In genomic region chr4:115767647-115768467, GRCm38 (mm10) we compare ENCODE assay signal across 18 mouse cellular contexts. TPM values are rescaled to one million over a fixed set of nuclear protein-coding genes. Genes with fewer than 3 reads are reported as not detected.
DNase-seq lines count a peak whose midpoint lies in the region; ATAC-seq and TF ChIP-seq lines count a peak whose summit lies in the region.
"Had no signal": no experiment of that assay in that cellular context is flagged by ENCODE, and none has a peak within 500 bp of the region (broad histone marks: within the 10 kb centered on the region; RNA-seq: fewer than 3 reads in every experiment).

No protein-coding gene starts in this region.

- H3K9me3 ChIP-seq in neural tube, embryonic 12.5 days: no peaks in the 10 kb centered on the region
- no peaks in the 10 kb centered on the region for H3K9me3 ChIP-seq in neural tube, embryonic 15.5 days (replicated peaks)
- no peaks in the 10 kb centered on the region for H3K9me3 ChIP-seq in forebrain, embryonic 14.5 days (replicated peaks; ENCODE audit: control insufficient read depth, low read length)
- H3K9me3 ChIP-seq: embryonic facial prominence, embryonic 15.5 days; forebrain, embryonic 13.5 days; heart, embryonic 15.5 days had no signal

- peaks cover 8% of the 10 kb centered on the region for H3K4me1 ChIP-seq in kidney, adult 2 months (ENCODE audit: control insufficient read depth, insufficient read depth, low read length)
- H3K4me1 ChIP-seq in neural tube, embryonic 12.5 days: peaks cover 8% of the 10 kb centered on the region; the same call in 1 of the 2 replicates
- H3K4me1 ChIP-seq in neural tube, embryonic 15.5 days: no peaks in the 10 kb centered on the region
- no peaks in the 10 kb centered on the region for H3K4me1 ChIP-seq in forebrain, embryonic 14.5 days (ENCODE audit: control insufficient read depth, insufficient read depth, low read length)
- H3K4me1 ChIP-seq: embryonic facial prominence, embryonic 15.5 days; forebrain, embryonic 13.5 days; heart, embryonic 15.5 days had no signal

- peak overlapping the region; percentile 28; the same call in 1 of the 2 replicates for H3K27ac ChIP-seq in kidney, adult 2 months (ENCODE audit: insufficient read depth, low read depth, low read length)
- H3K27ac ChIP-seq in neural tube, embryonic 12.5 days: no peak overlapping the region
- H3K27ac ChIP-seq in neural tube, embryonic 15.5 days (replicated peaks): no peak overlapping the region
- H3K27ac ChIP-seq in forebrain, embryonic 14.5 days (ENCODE audit: low read depth, low read length): no peak overlapping the region
- H3K27ac ChIP-seq: embryonic facial prominence, embryonic 15.5 days; forebrain, embryonic 13.5 days; gastrocnemius, adult 2 months; heart, embryonic 15.5 days had no signal

- no peak for TF ChIP-seq CTCF in kidney, adult 2 months (conservative IDR thresholded peaks at IDR 0.05; ENCODE audit: insufficient read depth, insufficient read length, low read depth, low read length)

- H3K9ac ChIP-seq in neural tube, embryonic 12.5 days: no peak overlapping the region
- H3K9ac ChIP-seq in neural tube, embryonic 15.5 days (replicated peaks): no peak overlapping the region
- H3K9ac ChIP-seq in forebrain, embryonic 14.5 days (ENCODE audit: low read length): no peak overlapping the region
- H3K9ac ChIP-seq: embryonic facial prominence, embryonic 15.5 days; forebrain, embryonic 13.5 days; heart, embryonic 15.5 days had no signal

- no peaks in the 10 kb centered on the region for H3K27me3 ChIP-seq in kidney, adult 2 months (replicated peaks; ENCODE audit: control insufficient read depth, insufficient read depth, low read length)
- no peaks in the 10 kb centered on the region for H3K27me3 ChIP-seq in neural tube, embryonic 12.5 days (replicated peaks)
- no peaks in the 10 kb centered on the region for H3K27me3 ChIP-seq in neural tube, embryonic 15.5 days (replicated peaks)
- no peaks in the 10 kb centered on the region for H3K27me3 ChIP-seq in forebrain, embryonic 14.5 days (replicated peaks; ENCODE audit: control insufficient read depth, insufficient read depth, low read length)
- H3K27me3 ChIP-seq: embryonic facial prominence, embryonic 15.5 days; forebrain, embryonic 13.5 days; heart, embryonic 15.5 days had no signal

- peak; percentile 66; the same call in 1 of the 2 replicates for ATAC-seq in neural tube, embryonic 12.5 days (ENCODE audit: low FRiP score, low read depth)
- no peak for ATAC-seq in neural tube, embryonic 15.5 days (ENCODE audit: low FRiP score)
- ATAC-seq in frontal cortex, adult (ENCODE audit: low TSS enrichment): no peak
- ATAC-seq in megakaryocyte progenitor cell, adult 5-6 weeks (replicated peaks; ENCODE audit: poor library complexity): no peak
- no peak for ATAC-seq in forebrain, embryonic 14.5 days
- ATAC-seq: forebrain, embryonic 13.5 days; midbrain, embryonic 16.5 days had no signal

- no peak overlapping the region for H3K4me2 ChIP-seq in neural tube, embryonic 12.5 days (replicated peaks)
- H3K4me2 ChIP-seq in neural tube, embryonic 15.5 days: no peak overlapping the region
- H3K4me2 ChIP-seq in forebrain, embryonic 14.5 days (ENCODE audit: low read length): no peak overlapping the region
- H3K4me2 ChIP-seq: embryonic facial prominence, embryonic 15.5 days; forebrain, embryonic 13.5 days; heart, embryonic 15.5 days had no signal

- TF ChIP-seq POLR2A in kidney, adult 2 months (IDR thresholded peaks at IDR 0.05; ENCODE audit: low read depth, low read length): no peak

- peak; percentile 35 for DNase-seq in kidney, adult 2 months
- no peak for DNase-seq in kidney, adult 18-20 months
- DNase-seq in kidney, postnatal 36 days: peak; percentile 6 to 12
- no peak for DNase-seq in forebrain, embryonic 14.5 days (ENCODE audit: low spot score)
- DNase-seq: cerebellum, adult 11 months; gastrocnemius, adult 2 months; heart, adult 11 months; retina, postnatal 1 day had no signal

- no peak overlapping the region for H3K4me3 ChIP-seq in kidney, adult 2 months (ENCODE audit: insufficient read depth, low read depth, low read length)
- no peak overlapping the region for H3K4me3 ChIP-seq in neural tube, embryonic 12.5 days
- H3K4me3 ChIP-seq in neural tube, embryonic 15.5 days (replicated peaks): no peak overlapping the region
- no peak overlapping the region for H3K4me3 ChIP-seq in forebrain, embryonic 14.5 days (ENCODE audit: low read depth, low read length)
- H3K4me3 ChIP-seq: embryonic facial prominence, embryonic 15.5 days; forebrain, embryonic 13.5 days; gastrocnemius, adult 2 months; heart, embryonic 15.5 days had no signal

- peaks cover 9% of the 10 kb centered on the region; the same call in 1 of the 2 replicates for H3K36me3 ChIP-seq in kidney, adult 2 months (ENCODE audit: control insufficient read depth, insufficient read depth, low read length)
- H3K36me3 ChIP-seq in neural tube, embryonic 12.5 days: peaks cover 35% of the 10 kb centered on the region
- H3K36me3 ChIP-seq in neural tube, embryonic 15.5 days: peaks cover 50% of the 10 kb centered on the region
- peaks cover 56% of the 10 kb centered on the region for H3K36me3 ChIP-seq in forebrain, embryonic 14.5 days (ENCODE audit: control insufficient read depth, insufficient read depth, low read length)

- 34% methylated on average over 11 of the region's 11 CpGs for WGBS in kidney, adult 2 months
- WGBS in neural tube, embryonic 12.5 days: 18% methylated on average over 11 of the region's 11 CpGs
- 16% methylated on average over 11 of the region's 11 CpGs for WGBS in neural tube, embryonic 15.5 days
- WGBS in forebrain, embryonic 14.5 days: 65% methylated on average over 11 of the region's 11 CpGs

RNA-seq across cellular contexts. Expression of gene Tex38, which starts 13.0 kb away (rescaled TPM):
- 0.47 and 0.49 TPM in 2 replicates for polyA plus RNA-seq in kidney, adult 2 months (2012; rRNA removed)
- 0.43 and 0.67 TPM in 2 replicates for polyA plus RNA-seq in neural tube, embryonic 12.5 days (2016; fragmentation: Nextera tagmentation; extraction: Ambion mirVana)
- 0.33 and 0.40 TPM in 2 replicates for polyA plus RNA-seq in neural tube, embryonic 15.5 days (2015; fragmentation: Nextera tagmentation; extraction: Ambion mirVana)
- not detected in 2 replicates for total RNA-seq in megakaryocyte progenitor cell, adult 5-6 weeks (2015)
- not detected in 2 replicates for total RNA-seq in megakaryocyte progenitor cell, adult 5-6 weeks (2017)
- not detected in 2 replicates for polyA plus RNA-seq in forebrain, embryonic 14.5 days (2014; fragmentation: Nextera tagmentation; extraction: Ambion mirVana)
- total RNA-seq: megakaryocyte, adult 5-6 weeks had no signal
- polyA plus RNA-seq: forebrain, embryonic 13.5 days; heart, embryonic 15.5 days; liver, embryonic 16.5 days had no signal

RNA-seq across cellular contexts. Expression of gene Atpaf1, which starts 16.8 kb away (rescaled TPM):
- 35.0 and 43.2 TPM in 2 replicates for polyA plus RNA-seq in kidney, adult 2 months (2012; rRNA removed)
- 36.2 and 44.5 TPM in 2 replicates for polyA plus RNA-seq in neural tube, embryonic 12.5 days (2016; fragmentation: Nextera tagmentation; extraction: Ambion mirVana)
- polyA plus RNA-seq in neural tube, embryonic 15.5 days (2015; fragmentation: Nextera tagmentation; extraction: Ambion mirVana): 42.0 and 50.9 TPM in 2 replicates
- 32.1 and 33.7 TPM in 2 replicates for total RNA-seq in megakaryocyte progenitor cell, adult 5-6 weeks (2015)
- 11.5 and 21.2 TPM in 2 replicates for total RNA-seq in megakaryocyte progenitor cell, adult 5-6 weeks (2017)
- polyA plus RNA-seq in forebrain, embryonic 14.5 days (2014; fragmentation: Nextera tagmentation; extraction: Ambion mirVana): 30.1 and 36.2 TPM in 2 replicates

RNA-seq across cellular contexts. Expression of gene Efcab14, which starts 30.3 kb away (rescaled TPM):
- 26.4 and 27.9 TPM in 2 replicates for polyA plus RNA-seq in kidney, adult 2 months (2012; rRNA removed)
- polyA plus RNA-seq in neural tube, embryonic 12.5 days (2016; fragmentation: Nextera tagmentation; extraction: Ambion mirVana): 23.5 and 27.8 TPM in 2 replicates
- 15.3 and 22.3 TPM in 2 replicates for polyA plus RNA-seq in neural tube, embryonic 15.5 days (2015; fragmentation: Nextera tagmentation; extraction: Ambion mirVana)
- 59.8 and 64.1 TPM in 2 replicates for total RNA-seq in megakaryocyte progenitor cell, adult 5-6 weeks (2015)
- total RNA-seq in megakaryocyte progenitor cell, adult 5-6 weeks (2017): 19.9 and 32.8 TPM in 2 replicates
- 17.7 and 23.4 TPM in 2 replicates for polyA plus RNA-seq in forebrain, embryonic 14.5 days (2014; fragmentation: Nextera tagmentation; extraction: Ambion mirVana)

Comparison
In these comparisons a context has a peak if more than half of its experiments do, and no peak if none do; other contexts are left out.
1. DNase-seq: peak in kidney, adult 2 months (single experiment) and kidney, postnatal 36 days (2 of 2); none in kidney, adult 18-20 months (single experiment) and forebrain, embryonic 14.5 days (single experiment).